Mouse (Mus musculus): Measurements from ENCODE around the gene Pdcl2.

DNA sequence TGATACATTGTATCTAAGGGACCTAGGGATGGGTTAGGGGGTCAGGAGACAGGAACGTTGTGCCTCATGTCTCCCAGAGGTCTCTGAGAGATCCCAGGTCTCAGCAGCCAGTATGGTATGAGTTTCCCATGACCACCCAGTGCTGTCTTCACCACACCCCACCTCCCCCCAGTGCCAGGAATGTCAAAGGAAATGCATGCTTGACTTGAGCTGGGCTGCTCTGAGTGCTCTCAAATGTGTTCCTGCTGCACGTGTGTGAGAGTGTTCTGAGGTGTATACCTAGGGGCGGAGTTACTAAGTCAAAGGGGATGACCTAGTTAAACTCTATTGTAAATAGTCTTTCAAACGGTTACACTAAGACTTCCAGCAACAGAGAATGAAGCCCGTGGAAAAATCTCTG, 34.5 kb upstream of the Pdcl2 start:
- TF ChIP-seq CTCF (conservative IDR thresholded peaks at IDR 0.05; ENCODE audit: insufficient read depth, insufficient read length, low read depth, low read length) (no peak), POLR2A (IDR thresholded peaks at IDR 0.05; ENCODE audit: low read depth, low read length) (no peak)

Measured in kidney, adult 2 months (tissue).